Mouse (Mus musculus): Measurements from ENCODE around the gene Selenoo.

Selenoo gene

GRCm38 (mm10) chr15:89088607-89089247, at the start of gene Selenoo:
TSS of gene Selenoo (plus strand) at chr15:89089084.
- CTCF ChIA-PET, result interaction anchor here (0.5 to 1.3 kb wide), 9 partner anchors 12 to 261 kb away, joined by 3 to 6 read pairs (median 3); partner anchors contain the start of genes Dennd6b (in 1 of the 4) and Hdac10 (in 1 of the 4)
- POLR2A ChIA-PET, result interaction anchor here (0.6 to 3.6 kb wide), 25 partner anchors 9 to 212 kb away, joined by 3 to 12 read pairs (median 3); partner anchors contain the start of genes Mapk12 (in 1 of the 4) and Panx2 (in 1 of the 4)

GRCm38 (mm10) chr15:89044381-89044780, 44.5 kb upstream of the Selenoo start:
- CTCF ChIA-PET, result interaction anchor here (0.5 to 1.3 kb wide), 8 partner anchors 28 to 717 kb away, joined by 3 to 5 read pairs (median 3); no protein-coding TSS in a partner anchor
- POLR2A ChIA-PET, result no interaction called here

- POLR2A ChIA-PET, result interaction anchor here in 1 of 4 experiments (0.6 kb wide), 1 partner anchor 165 kb away, joined by 7 read pairs; the partner anchor contains the start of gene Ppp6r2
- CTCF ChIA-PET, result interaction anchor here in 2 of 4 experiments (0.6 to 1.0 kb wide), 2 partner anchors 68 to 81 kb away, joined by 3 to 4 read pairs; no protein-coding TSS in a partner anchor
These were observed 42.5 kb upstream of the Selenoo start for GRCm38 (mm10) chr15:89046356-89046755.

- POLR2A ChIA-PET, result no interaction called here
These were observed 34.2 kb upstream of the Selenoo start for GRCm38 (mm10) chr15:89054666-89055065.

GRCm38 (mm10) chr15:89058736-89059135, 30.1 kb upstream of the Selenoo start:
- POLR2A ChIA-PET, result interaction anchor here in 3 of 4 experiments (0.6 to 1.8 kb wide), 18 partner anchors 9 to 419 kb away, joined by 3 to 7 read pairs (median 3); partner anchors contain the start of genes Trabd (in 1 of the 3) and Zbed4 (in 1 of the 3)
- CTCF ChIA-PET, result interaction anchor here in 3 of 4 experiments (0.5 to 1.2 kb wide), 3 partner anchors 42 to 231 kb away, joined by 3 read pairs; no protein-coding TSS in a partner anchor

More at GRCm38 (mm10) chr15:89054666-89055065, 34.2 kb upstream of the Selenoo start:
- CTCF ChIA-PET, result interaction anchor here in 1 of 4 experiments (0.6 kb wide), 1 partner anchor 74 kb away, joined by 3 read pairs; the partner anchor contains the start of gene Hdac10

DNA sequence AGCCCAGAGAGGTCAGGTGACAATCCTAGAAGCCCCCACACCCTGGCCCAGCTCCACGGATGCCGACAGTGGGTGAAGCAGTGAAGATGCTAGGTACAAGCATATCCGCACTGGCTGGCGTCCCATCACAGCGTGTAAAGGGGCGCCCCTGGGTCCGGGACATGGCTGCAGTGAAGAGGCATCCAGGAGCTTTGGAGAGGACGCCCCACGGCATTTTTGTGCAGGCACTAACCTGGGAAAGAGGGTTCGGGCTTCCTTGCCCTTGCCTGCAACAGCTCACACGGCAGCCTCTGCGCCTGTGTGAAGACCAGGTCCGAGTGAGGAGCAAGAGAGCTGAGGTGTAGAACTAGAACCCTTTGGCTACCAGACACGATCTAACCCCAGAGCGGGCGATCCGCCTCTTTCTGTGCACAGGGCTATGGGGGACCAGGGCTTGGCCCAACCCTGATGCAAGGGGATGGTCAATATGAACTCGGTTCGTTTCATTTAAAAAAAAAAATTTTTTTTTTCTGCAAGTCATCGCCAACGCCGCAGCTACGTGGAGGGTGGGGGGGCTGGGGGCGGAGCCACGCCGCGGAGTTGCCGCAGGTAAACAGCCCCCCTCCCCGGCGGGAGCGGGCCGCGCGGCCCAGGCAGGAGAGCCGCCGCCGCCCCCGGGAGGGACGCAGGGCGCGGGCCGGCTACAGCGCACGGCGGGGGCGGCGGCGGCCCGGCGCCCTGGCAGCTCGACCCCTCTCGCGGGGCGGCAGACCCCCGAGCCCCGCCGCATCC, 29.5 kb upstream of the Selenoo start, which contains the start of gene Panx2:
Gene Panx2 (plus strand): TSS at position 574 of the 771 bp plus-strand sequence.
- ChIA-PET POLR2A (interaction anchor here in 3 of 4 experiments (0.5 to 2.3 kb wide), 26 partner anchors 8 to 419 kb away, joined by 3 to 8 read pairs (median 3); partner anchors contain the start of genes Trabd (in 2 of the 3), Lmf2 (in 1 of the 3), Ncaph2 (in 1 of the 3) and Selenoo (in 1 of the 3)), CTCF (interaction anchor here (0.5 to 1.3 kb wide), 9 partner anchors 42 to 1628 kb away, joined by 3 to 4 read pairs (median 3); no protein-coding TSS in a partner anchor)

GRCm38 (mm10) chr15:89060032-89060681, 28.7 kb upstream of the Selenoo start:
- CTCF ChIA-PET, result interaction anchor here in 2 of 4 experiments (0.6 to 1.3 kb wide), 2 partner anchors 232 to 356 kb away, joined by 3 to 4 read pairs; no protein-coding TSS in a partner anchor
- POLR2A ChIA-PET, result interaction anchor here in 3 of 4 experiments (0.5 to 2.3 kb wide), 14 partner anchors 8 to 395 kb away, joined by 3 to 8 read pairs (median 4); partner anchors contain the start of genes Trabd (in 2 of the 3), Lmf2 (in 1 of the 3), Ncaph2 (in 1 of the 3) and Ttll8 (in 1 of the 3)

- ChIA-PET CTCF (interaction anchor here in 3 of 4 experiments (0.6 to 1.0 kb wide), 3 partner anchors 233 to 355 kb away, joined by 3 read pairs; no protein-coding TSS in a partner anchor), POLR2A (interaction anchor here in 3 of 4 experiments (1.1 to 2.3 kb wide), 6 partner anchors 10 to 242 kb away, joined by 3 to 8 read pairs (median 3); partner anchors contain the start of genes Alg12 (in 1 of the 3), Creld2 (in 1 of the 3), Trabd (in 1 of the 3) and Ttll8 (in 1 of the 3))
These were observed 27.9 kb upstream of the Selenoo start for GRCm38 (mm10) chr15:89060811-89061460.

DNA sequence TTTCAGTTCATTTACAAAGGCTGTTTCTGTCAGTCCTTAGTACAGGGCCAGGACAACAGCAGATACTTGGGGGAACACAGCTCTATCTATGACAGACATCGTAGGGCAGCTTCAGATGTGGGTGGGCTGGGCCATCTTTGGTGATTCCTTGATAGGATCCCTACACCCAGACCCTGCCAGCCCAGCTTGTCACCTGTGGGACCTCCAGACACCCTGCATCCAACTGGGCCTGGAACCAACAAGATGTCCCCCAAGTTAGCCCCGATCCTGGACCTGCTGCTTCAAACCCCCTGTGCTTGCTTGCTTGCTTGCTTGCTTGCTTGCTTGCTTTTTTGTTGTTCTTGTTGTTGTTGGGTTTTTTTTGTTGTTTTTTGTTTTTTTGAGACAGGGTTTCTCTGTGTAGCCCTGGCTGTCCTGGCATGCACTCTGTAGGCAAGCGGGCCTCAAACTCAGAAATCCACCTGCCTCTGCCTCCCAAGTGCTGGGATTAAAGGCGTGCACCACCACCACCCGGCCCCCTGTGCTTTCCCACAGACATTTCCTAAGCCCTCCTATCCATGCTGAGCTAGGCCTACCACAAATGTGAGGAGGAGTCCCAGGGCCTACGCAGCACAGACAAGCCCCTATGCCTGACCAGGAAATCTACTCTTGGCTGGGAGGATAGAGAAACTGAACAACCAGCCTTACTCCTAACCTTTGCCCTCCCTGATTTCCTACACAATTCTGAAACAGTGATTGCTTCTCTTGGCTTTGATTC, 26.9 kb upstream of the Selenoo start:
- ChIA-PET CTCF (interaction anchor here in 1 of 4 experiments (0.8 kb wide), 1 partner anchor 234 kb away, joined by 3 read pairs; no protein-coding TSS in a partner anchor), POLR2A (interaction anchor here in 2 of 4 experiments (1.2 to 2.3 kb wide), 2 partner anchors 13 to 243 kb away, joined by 3 to 8 read pairs; partner anchors contain the start of genes Alg12 (in 1 of the 2), Creld2 (in 1 of the 2) and Trabd (in 1 of the 2))

GRCm38 (mm10) chr15:89062518-89062910, 26.4 kb upstream of the Selenoo start:
- CTCF ChIA-PET, result no interaction called here
- POLR2A ChIA-PET, result no interaction called here

- CTCF ChIA-PET, result no interaction called here
- POLR2A ChIA-PET, result no interaction called here
These were observed 25.9 kb upstream of the Selenoo start for GRCm38 (mm10) chr15:89063001-89063400.

DNA sequence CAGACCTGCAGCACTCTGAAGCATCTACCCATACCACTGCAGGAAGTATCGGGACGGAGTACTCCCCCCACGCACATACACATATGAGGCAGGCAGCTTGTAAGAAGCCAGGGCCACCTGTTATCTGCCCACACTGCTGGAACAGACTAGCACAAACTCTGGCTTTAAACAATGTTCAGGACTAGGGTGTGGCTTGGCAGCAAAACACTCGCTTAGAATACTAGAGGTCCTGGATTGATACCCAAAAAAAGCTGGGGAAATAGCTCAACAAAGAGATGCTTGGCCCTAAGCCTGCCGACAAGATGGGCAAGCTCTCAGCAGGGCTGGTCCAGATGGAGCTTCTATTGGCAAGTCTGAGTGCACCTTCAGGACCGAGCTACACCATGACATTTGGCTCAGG, 25.3 kb upstream of the Selenoo start:
- CTCF ChIA-PET, result no interaction called here
- POLR2A ChIA-PET, result no interaction called here

DNA sequence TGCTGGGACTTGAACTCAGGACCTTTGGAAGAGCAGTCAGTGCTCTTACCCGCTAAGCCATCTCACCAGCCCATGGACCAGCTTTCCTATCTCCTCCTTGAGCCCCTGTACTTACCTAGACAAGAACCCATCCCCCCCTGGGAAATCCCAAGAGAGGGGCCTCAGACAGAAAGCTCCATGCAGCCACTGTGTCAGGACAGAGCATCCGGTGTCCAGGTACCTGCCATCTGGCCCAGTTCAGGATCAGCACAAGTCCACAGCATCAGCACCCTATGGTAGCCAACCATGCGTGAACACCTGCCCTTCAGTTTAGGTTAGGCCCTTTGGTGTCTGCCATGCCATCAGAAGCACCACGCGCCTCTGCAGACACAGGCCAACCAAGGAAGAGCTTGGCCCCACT, 24.0 kb upstream of the Selenoo start:
- POLR2A ChIA-PET, result interaction anchor here in 1 of 4 experiments (1.5 to 1.9 kb wide), 2 partner anchors 10 to 227 kb away, joined by 4 read pairs; partner anchors contain the start of gene Trabd
- CTCF ChIA-PET, result no interaction called here

GRCm38 (mm10) chr15:89067609-89068008, 21.3 kb upstream of the Selenoo start:
- POLR2A ChIA-PET, result interaction anchor here in 3 of 4 experiments (0.6 to 1.7 kb wide), 8 partner anchors 8 to 822 kb away, joined by 3 to 7 read pairs (median 5); partner anchors contain the start of gene Panx2 (in 2 of the 3)
- CTCF ChIA-PET, result interaction anchor here in 1 of 4 experiments (1.2 kb wide), 1 partner anchor 240 kb away, joined by 3 read pairs; no protein-coding TSS in a partner anchor

- CTCF ChIA-PET, result interaction anchor here in 2 of 4 experiments (0.5 to 0.7 kb wide), 2 partner anchors 22 to 109 kb away, joined by 4 to 5 read pairs; no protein-coding TSS in a partner anchor
- POLR2A ChIA-PET, result interaction anchor here in 3 of 4 experiments (0.6 to 1.7 kb wide), 6 partner anchors 8 to 324 kb away, joined by 3 to 6 read pairs (median 5); partner anchors contain the start of gene Panx2 (in 2 of the 3)
These were observed 20.7 kb upstream of the Selenoo start for GRCm38 (mm10) chr15:89068226-89068625.

GRCm38 (mm10) chr15:89069336-89069840, 19.5 kb upstream of the Selenoo start:
- ChIA-PET CTCF (no interaction called here), POLR2A (no interaction called here)

Data from embryonic stem cell, embryonic (primary cell).